Mouse (Mus musculus) CH12.LX (cell line): Measurements from ENCODE around the gene Tnnt2.

ENCODE experiments used
- CHD1 ChIP-seq: IDR thresholded peaks from 2 replicates; pipeline ENCODE4 v1.6.1; 2012; ENCODE audit warnings: low read depth, low read length, improper control_type of control experiment, inconsistent platforms
- CTCF ChIP-seq, 2 experiments: IDR thresholded peaks in 1 of 2; conservative IDR thresholded peaks in 1 of 2; 2 replicates each; pipeline ENCODE4 v1.5.1; 2011 to 2012; ENCODE audit warnings: low read depth in 2 of 2, low read length in 2 of 2, improper control_type of control experiment in 1 of 2, inconsistent platforms in 1 of 2, mild to moderate bottlenecking in 1 of 2, moderate library complexity in 1 of 2
- JUN ChIP-seq: IDR thresholded peaks from 2 replicates; pipeline ENCODE4 v1.6.1; 2011; ENCODE audit warnings: low read depth, mild to moderate bottlenecking, low read length, improper control_type of control experiment, moderate library complexity; ENCODE audit not compliant: insufficient read depth
- MAX ChIP-seq: IDR thresholded peaks from 2 replicates; pipeline ENCODE4 v1.6.1; 2011; ENCODE audit warnings: low read length, improper control_type of control experiment
- MAZ ChIP-seq: IDR thresholded peaks from 2 replicates; pipeline ENCODE4 v1.6.1; 2012; ENCODE audit warnings: low read depth, mild to moderate bottlenecking, inconsistent platforms, low read length, improper control_type of control experiment, moderate library complexity
- NELFE ChIP-seq: IDR thresholded peaks from 2 replicates; pipeline ENCODE4 v1.6.1; 2011; ENCODE audit warnings: low read depth, low read length, improper control_type of control experiment
- POLR2A ChIP-seq: IDR thresholded peaks from 2 replicates; pipeline ENCODE4 v1.6.1; 2011; ENCODE audit warnings: low read depth, mild to moderate bottlenecking, improper control_type of control experiment, low read length
- POLR2AphosphoS2 ChIP-seq: IDR thresholded peaks from 2 replicates; pipeline ENCODE4 v1.6.1; 2011; ENCODE audit warnings: low read depth, low read length, improper control_type of control experiment
- RAD21 ChIP-seq: IDR thresholded peaks from 2 replicates; pipeline ENCODE4 v1.6.1; 2011; ENCODE audit warnings: low read depth, mild to moderate bottlenecking, low read length, improper control_type of control experiment, moderate library complexity
- ZKSCAN1 ChIP-seq: IDR thresholded peaks from 2 replicates; pipeline ENCODE4 v1.6.1; 2012; ENCODE audit warnings: low read depth, inconsistent platforms, low read length, improper control_type of control experiment, borderline replicate concordance

- no peak for TF ChIP-seq CTCF (conservative IDR thresholded peaks at IDR 0.05 in 1 of 2, IDR thresholded peaks at IDR 0.05 in 1 of 2; ENCODE audit: low read depth in 2 of 2, low read length in 2 of 2)
- no peak for TF ChIP-seq POLR2A
- no peak for TF ChIP-seq MAX
- TF ChIP-seq NELFE: no peak
- no peak for TF ChIP-seq RAD21
- no peak for TF ChIP-seq POLR2AphosphoS2
- TF ChIP-seq ZKSCAN1: no peak
- no peak for TF ChIP-seq CHD1
- no peak for TF ChIP-seq MAZ
- TF ChIP-seq JUN: no peak
Measured at GRCm38 (mm10) chr1:135814531-135814930, 21.6 kb upstream of the Tnnt2 start.
